Mouse (Mus musculus): ENCODE measurements at regions not wholly inside any gene's neighbourhood (a gene's known extent, or its start where the extent isn't known, plus 50 kb on each side); places are given as distances from the start of the nearest gene placed in this dataset.

- ATAC-seq (ENCODE audit: low TSS enrichment): peak; percentile 73
Observed at GRCm38 (mm10) chr3:111868620-111869019, 1390.0 kb downstream of the Amy2a5 start.
